Mouse (Mus musculus) midbrain, embryonic 11.5 days (tissue): ENCODE measurements around the gene D230025D16Rik. TPM values are rescaled to one million over a fixed set of nuclear protein-coding genes. Genes with fewer than 3 reads are reported as not detected.
"Not testable (repeated sequence)": the region's sequence is repeated elsewhere in the genome, so short reads cannot be mapped to it uniquely, and the experiment has no call there.

Experiments used
- ATAC-seq: fragments of 200-750 bp; cut with Nextera tagmentation; 2 replicates; pipeline ENCODE4 v1.8.0; 2017; ENCODE audit warnings: moderate TSS enrichment, moderate library complexity; ENCODE audit not compliant: low FRiP score
- DNase-seq: peaks from one replicate; pipeline ENCODE4 v3.0.0; 2015; ENCODE audit warnings: low spot score; ENCODE audit errors: missing footprints
- H3K27ac ChIP-seq: fragments of 300-500 bp; sonication (generic); 2 replicates; pipeline ENCODE4 v1.5.1; 2014; ENCODE audit warnings: low read depth, low read length
- H3K27me3 ChIP-seq: fragments of 300-500 bp; sonication (generic); 2 replicates; pipeline ENCODE4 v1.6.1; 2014; ENCODE audit warnings: mild to moderate bottlenecking, low read length, moderate library complexity, mixed read lengths; ENCODE audit not compliant: control insufficient read depth, insufficient read depth
- H3K36me3 ChIP-seq: fragments of 300-500 bp; sonication (generic); 2 replicates; pipeline ENCODE4 v1.6.1; 2014; ENCODE audit warnings: mild to moderate bottlenecking, low read length, moderate library complexity, mixed read lengths; ENCODE audit not compliant: control insufficient read depth, insufficient read depth
- H3K4me1 ChIP-seq: fragments of 300-500 bp; sonication (generic); 2 replicates; pipeline ENCODE4 v1.6.1; 2014; ENCODE audit warnings: low read length; ENCODE audit not compliant: control insufficient read depth, insufficient read depth
- H3K4me2 ChIP-seq: fragments of 300-500 bp; sonication (generic); 2 replicates; pipeline ENCODE4 v1.6.1; 2014; ENCODE audit warnings: mild to moderate bottlenecking, moderate library complexity
- H3K4me3 ChIP-seq: fragments of 300-500 bp; sonication (generic); 2 replicates; pipeline ENCODE4 v1.5.1; 2014; ENCODE audit warnings: low read depth, low read length
- H3K9ac ChIP-seq: fragments of 300-500 bp; sonication (generic); 2 replicates; pipeline ENCODE4 v1.6.1; 2014; ENCODE audit warnings: low read length
- H3K9me3 ChIP-seq: fragments of 300-500 bp; sonication (generic); 2 replicates; pipeline ENCODE4 v1.6.1; 2016; ENCODE audit warnings: low read length; ENCODE audit not compliant: control insufficient read depth
- WGBS: fragments of 180-500 bp; shearing (Covaris S2); extraction: QIAGEN DNeasy Blood & Tissue Kit; methylation state at CpG from one replicate; pipeline ENCODE4 v1.1.7; 2014; 5-methylcytosine and 5-hydroxymethylcytosine counted together
- polyA plus RNA-seq: library from polyadenylated mRNA; unstranded; fragments of >200 nt; fragmentation: Nextera tagmentation; extraction: Ambion mirVana; gene quantifications from 2 replicates; pipeline ENCODE4 v1.2.1, GENCODE M21; 2014

D230025D16Rik gene
- 32.3 and 32.9 TPM in 2 replicates for polyA plus RNA-seq

- Histone ChIP-seq H3K4me1 (peaks cover 11% of the 10 kb centered on the region), H3K27ac (peak within 1 kb of the TSS; percentile 45), H3K4me3 (peak within 1 kb of the TSS; percentile 92), H3K4me2 (peak within 1 kb of the TSS; percentile 86), H3K36me3 (no peaks in the 10 kb centered on the region), H3K9ac (peak within 1 kb of the TSS; percentile 88), H3K9me3 (no peaks in the 10 kb centered on the region), H3K27me3 (no peaks in the 10 kb centered on the region)
- ATAC-seq (peak; percentile 95), DNase-seq (peak; percentile 100)
- 4% methylated on average over 34 of the region's 34 CpGs for WGBS
Measured at GRCm38 (mm10) chr8:105224413-105225271, at the start of gene D230025D16Rik. D230025D16Rik (plus strand) TSS chr8:105225145.

- ATAC-seq, H3K27me3 ChIP-seq, H3K4me1 ChIP-seq, H3K9ac ChIP-seq, H3K36me3 ChIP-seq, H3K9me3 ChIP-seq, H3K4me3 ChIP-seq, DNase-seq, H3K27ac ChIP-seq, H3K4me2 ChIP-seq: not testable (repeated sequence)
- WGBS, result 94% methylated on average over 3 of the region's 3 CpGs
Measured at GRCm38 (mm10) chr8:105175287-105175686, 49.7 kb upstream of the D230025D16Rik start.

GRCm38 (mm10) chr8:105178211-105178800, 46.6 kb upstream of the D230025D16Rik start:
- WGBS, result 83% methylated on average over 6 of the region's 6 CpGs
- no peak for ATAC-seq
- H3K27ac ChIP-seq, result no peak overlapping the region
- H3K27me3 ChIP-seq, result no peaks in the 10 kb centered on the region
- H3K4me1 ChIP-seq, result no peaks in the 10 kb centered on the region; the same call in 1 of the 2 replicates
- no peak overlapping the region for H3K4me2 ChIP-seq
- no peak overlapping the region for H3K9ac ChIP-seq
- no peaks in the 10 kb centered on the region for H3K9me3 ChIP-seq
- DNase-seq, result no peak
- H3K4me3 ChIP-seq, result no peak overlapping the region
- H3K36me3 ChIP-seq, result peaks cover 7% of the 10 kb centered on the region; the same call in 1 of the 2 replicates

GRCm38 (mm10) chr8:105182201-105182600, 42.7 kb upstream of the D230025D16Rik start:
- H3K4me2 ChIP-seq, result no peak overlapping the region
- H3K27me3 ChIP-seq, result no peaks in the 10 kb centered on the region
- H3K27ac ChIP-seq, result no peak overlapping the region
- ATAC-seq, result no peak
- WGBS, result 92% methylated on average over 1 of the region's 1 CpGs
- peaks cover 5% of the 10 kb centered on the region; the same call in 1 of the 2 replicates for H3K36me3 ChIP-seq
- H3K4me3 ChIP-seq, result no peak overlapping the region
- no peaks in the 10 kb centered on the region for H3K9me3 ChIP-seq
- DNase-seq, result no peak
- H3K9ac ChIP-seq, result no peak overlapping the region
- H3K4me1 ChIP-seq, result no peaks in the 10 kb centered on the region

- Histone ChIP-seq H3K27me3 (no peaks in the 10 kb centered on the region), H3K4me2 (no peak overlapping the region), H3K9me3 (no peaks in the 10 kb centered on the region), H3K27ac (no peak overlapping the region), H3K36me3 (no peaks in the 10 kb centered on the region), H3K4me1 (no peaks in the 10 kb centered on the region), H3K4me3 (no peak overlapping the region), H3K9ac (no peak overlapping the region)
- DNase-seq, result no peak
- ATAC-seq, result no peak
- 90% methylated on average over 1 of the region's 1 CpGs for WGBS
Measured at GRCm38 (mm10) chr8:105186467-105187005, 38.4 kb upstream of the D230025D16Rik start.

GRCm38 (mm10) chr8:105192182-105192581, 32.8 kb upstream of the D230025D16Rik start:
- DNase-seq, result no peak
- Histone ChIP-seq H3K27ac (no peak overlapping the region), H3K4me1 (no peaks in the 10 kb centered on the region), H3K9me3 (no peaks in the 10 kb centered on the region), H3K9ac (no peak overlapping the region), H3K4me2 (no peak overlapping the region), H3K36me3 (peaks cover 10% of the 10 kb centered on the region; the same call in 1 of the 2 replicates), H3K27me3 (no peaks in the 10 kb centered on the region), H3K4me3 (no peak overlapping the region)
- 93% methylated on average over 5 of the region's 5 CpGs for WGBS
- ATAC-seq, result no peak

- Histone ChIP-seq H3K36me3 (0 out of 2 replicates have a peak, but pooled peaks cover 6% of the 10 kb centered on the region), H3K27me3 (no peaks in the 10 kb centered on the region), H3K9me3 (no peaks in the 10 kb centered on the region), H3K4me2 (no peak overlapping the region), H3K4me3 (no peak overlapping the region), H3K9ac (no peak overlapping the region), H3K27ac (no peak overlapping the region), H3K4me1 (no peaks in the 10 kb centered on the region)
- 92% methylated on average over 1 of the region's 1 CpGs for WGBS
- ATAC-seq (no peak), DNase-seq (no peak)
Measured at GRCm38 (mm10) chr8:105205748-105206147, 19.2 kb upstream of the D230025D16Rik start.

- Histone ChIP-seq H3K4me2 (no peak overlapping the region), H3K4me1 (no peaks in the 10 kb centered on the region), H3K9me3 (no peaks in the 10 kb centered on the region), H3K4me3 (no peak overlapping the region), H3K27me3 (no peaks in the 10 kb centered on the region), H3K36me3 (0 out of 2 replicates have a peak, but pooled peaks cover 8% of the 10 kb centered on the region), H3K27ac (no peak overlapping the region), H3K9ac (no peak overlapping the region; the same call in 1 of the 2 replicates)
- ATAC-seq, result no peak
- peak; percentile 37 for DNase-seq
- WGBS, result 83% methylated on average over 7 of the region's 7 CpGs
Measured at GRCm38 (mm10) chr8:105206766-105207275, 18.1 kb upstream of the D230025D16Rik start.
